Mouse (Mus musculus): ENCODE results near the gene Mrpl11.
"Not testable (repeated sequence)": the region's sequence is repeated elsewhere in the genome, so short reads cannot be mapped to it uniquely, and the experiment has no call there.

Gene Mrpl11

GRCm38 (mm10) chr19:4992371-4992770, 30.4 kb downstream of the Mrpl11 start:
- DNase-seq (ENCODE audit: low read depth, low spot score), result no peak

- DNase-seq (ENCODE audit: low read depth, low spot score), result no peak
Measured at GRCm38 (mm10) chr19:4992904-4993303, 31.0 kb downstream of the Mrpl11 start.

- DNase-seq (ENCODE audit: low read depth, low spot score), result no peak
Measured at GRCm38 (mm10) chr19:4994043-4994442, 32.1 kb downstream of the Mrpl11 start.

- DNase-seq (ENCODE audit: low read depth, low spot score), result no peak
Measured at GRCm38 (mm10) chr19:4999445-5000140, 37.6 kb downstream of the Mrpl11 start.

GRCm38 (mm10) chr19:5001666-5002406, 39.9 kb downstream of the Mrpl11 start:
- DNase-seq (ENCODE audit: low read depth, low spot score), result peak; percentile 83

- not testable (repeated sequence) for DNase-seq (ENCODE audit: low read depth, low spot score)
Measured at GRCm38 (mm10) chr19:5003644-5004043, 41.7 kb downstream of the Mrpl11 start.

GRCm38 (mm10) chr19:5004925-5005324, 43.0 kb downstream of the Mrpl11 start:
- DNase-seq (ENCODE audit: low read depth, low spot score), result no peak

- DNase-seq (ENCODE audit: low read depth, low spot score), result no peak
Measured at GRCm38 (mm10) chr19:5013138-5013537, 51.2 kb downstream of the Mrpl11 start.

GRCm38 (mm10) chr19:5014961-5015398, 53.0 kb downstream of the Mrpl11 start:
- no peak for DNase-seq (ENCODE audit: low read depth, low spot score)

GRCm38 (mm10) chr19:5016221-5016742, 54.3 kb downstream of the Mrpl11 start:
- no peak for DNase-seq (ENCODE audit: low read depth, low spot score)
